Mouse (Mus musculus) liver, embryonic 15.5 days (tissue): ENCODE results near the gene Pmch. TPM values are rescaled to one million over a fixed set of nuclear protein-coding genes. Genes with fewer than 3 reads are reported as not detected.

Experiments used
- ATAC-seq: fragments of 200-750 bp; cut with Nextera tagmentation; 2 replicates; pipeline ENCODE4 v1.8.0; 2017; ENCODE audit warnings: moderate number of reproducible peaks, mild to moderate bottlenecking, moderate library complexity; ENCODE audit not compliant: insufficient read depth
- H3K27ac ChIP-seq: fragments of 300-500 bp; sonication (generic); replicated peaks from 2 replicates; pipeline ENCODE4 v1.5.1; 2015; ENCODE audit warnings: mild to moderate bottlenecking, inconsistent platforms
- H3K27me3 ChIP-seq: fragments of 300-500 bp; sonication (generic); 2 replicates; pipeline ENCODE4 v1.6.1; 2015; ENCODE audit warnings: mild to moderate bottlenecking, inconsistent platforms
- H3K36me3 ChIP-seq: fragments of 300-500 bp; sonication (generic); replicated peaks from 2 replicates; pipeline ENCODE4 v1.6.1; 2015; ENCODE audit warnings: moderate library complexity, mild to moderate bottlenecking, inconsistent platforms
- H3K4me1 ChIP-seq: fragments of 300-500 bp; sonication (generic); replicated peaks from 2 replicates; pipeline ENCODE4 v1.6.1; 2015; ENCODE audit warnings: inconsistent platforms
- H3K4me2 ChIP-seq: fragments of 300-500 bp; sonication (generic); 2 replicates; pipeline ENCODE4 v1.6.1; 2015; ENCODE audit warnings: moderate library complexity, mild to moderate bottlenecking, inconsistent platforms
- H3K4me3 ChIP-seq: fragments of 300-500 bp; sonication (generic); replicated peaks from 2 replicates; pipeline ENCODE4 v1.5.1; 2015; ENCODE audit warnings: mild to moderate bottlenecking, inconsistent platforms
- H3K9ac ChIP-seq: fragments of 300-500 bp; sonication (generic); 2 replicates; pipeline ENCODE4 v1.6.1; 2015; ENCODE audit warnings: moderate library complexity, mild to moderate bottlenecking, inconsistent platforms
- H3K9me3 ChIP-seq: fragments of 300-500 bp; sonication (generic); replicated peaks from 2 replicates; pipeline ENCODE4 v1.6.1; 2016; ENCODE audit warnings: inconsistent platforms
- WGBS: fragments of 180-500 bp; shearing (Covaris S2); methylation state at CpG from one replicate; pipeline ENCODE4 v1.1.7; 2015; ENCODE audit warnings: mixed read lengths; ENCODE audit not compliant: insufficient replicate concordance; 5-methylcytosine and 5-hydroxymethylcytosine counted together
- polyA plus RNA-seq: library from polyadenylated mRNA; unstranded; fragments of >200 nt; fragmentation: Nextera tagmentation; extraction: Ambion mirVana; gene quantifications from 2 replicates; pipeline ENCODE4 v1.2.1, GENCODE M21; 2015

The Pmch gene
- polyA plus RNA-seq = 0.20 and 0.44 TPM in 2 replicates

DNA sequence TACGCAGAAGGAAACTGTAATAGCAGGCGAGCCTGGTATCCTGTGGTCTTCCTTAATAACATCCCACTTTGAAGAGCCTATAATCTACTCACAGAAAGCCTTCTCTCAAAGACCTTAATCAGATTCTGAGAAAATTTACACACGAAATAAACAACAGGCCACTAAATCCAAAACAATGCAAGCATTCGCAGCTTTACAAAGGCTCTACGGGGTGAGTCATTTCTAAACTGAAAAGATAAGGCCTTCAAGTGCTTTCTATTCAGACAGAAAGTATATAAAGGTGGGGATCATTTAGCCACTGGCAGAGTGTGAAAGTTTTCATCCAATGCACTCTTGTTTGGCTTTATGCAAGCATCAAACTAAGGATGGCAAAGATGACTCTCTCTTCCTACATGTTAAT lies at the start of gene Pmch:
Gene Pmch (plus strand): TSS at position 301 of the 400 bp plus-strand sequence.
- H3K4me2 ChIP-seq = no peak within 1 kb of the TSS
- no peak within 1 kb of the TSS for H3K27ac ChIP-seq
- no peak for ATAC-seq
- H3K4me3 ChIP-seq = no peak within 1 kb of the TSS
- no peaks in the 10 kb centered on the region for H3K4me1 ChIP-seq
- H3K36me3 ChIP-seq = peaks cover 24% of the 10 kb centered on the region
- WGBS = 70% methylated on average over 5 of the region's 5 CpGs
- H3K9me3 ChIP-seq = no peaks in the 10 kb centered on the region
- no peak within 1 kb of the TSS for H3K9ac ChIP-seq
- no peaks in the 10 kb centered on the region for H3K27me3 ChIP-seq

GRCm38 (mm10) chr10:88044297-88044696 lies 46.6 kb upstream of the Pmch start:
- no peak for ATAC-seq
- WGBS = 69% methylated on average over 4 of the region's 4 CpGs
- Histone ChIP-seq H3K9ac (no peak overlapping the region), H3K4me2 (no peak overlapping the region), H3K4me3 (no peak overlapping the region), H3K9me3 (no peaks in the 10 kb centered on the region), H3K27ac (no peak overlapping the region), H3K36me3 (no peaks in the 10 kb centered on the region), H3K27me3 (no peaks in the 10 kb centered on the region), H3K4me1 (no peaks in the 10 kb centered on the region)

GRCm38 (mm10) chr10:88046098-88046771 lies 44.6 kb upstream of the Pmch start:
- ATAC-seq = no peak
- Histone ChIP-seq H3K27me3 (no peaks in the 10 kb centered on the region), H3K9ac (no peak overlapping the region), H3K4me2 (no peak overlapping the region), H3K36me3 (no peaks in the 10 kb centered on the region), H3K4me1 (no peaks in the 10 kb centered on the region), H3K4me3 (no peak overlapping the region), H3K9me3 (no peaks in the 10 kb centered on the region), H3K27ac (no peak overlapping the region)
- 60% methylated on average over 11 of the region's 11 CpGs for whole genome bisulfite sequencing

GRCm38 (mm10) chr10:88054233-88054985 lies 36.5 kb upstream of the Pmch start:
- ATAC-seq = no peak
- no peak overlapping the region for H3K9ac ChIP-seq
- H3K27ac ChIP-seq = no peak overlapping the region
- H3K4me2 ChIP-seq = no peak overlapping the region
- H3K9me3 ChIP-seq = no peaks in the 10 kb centered on the region
- no peak overlapping the region for H3K4me3 ChIP-seq
- H3K27me3 ChIP-seq = no peaks in the 10 kb centered on the region
- 42% methylated on average over 14 of the region's 14 CpGs for WGBS
- H3K36me3 ChIP-seq = no peaks in the 10 kb centered on the region
- H3K4me1 ChIP-seq = no peaks in the 10 kb centered on the region

DNA sequence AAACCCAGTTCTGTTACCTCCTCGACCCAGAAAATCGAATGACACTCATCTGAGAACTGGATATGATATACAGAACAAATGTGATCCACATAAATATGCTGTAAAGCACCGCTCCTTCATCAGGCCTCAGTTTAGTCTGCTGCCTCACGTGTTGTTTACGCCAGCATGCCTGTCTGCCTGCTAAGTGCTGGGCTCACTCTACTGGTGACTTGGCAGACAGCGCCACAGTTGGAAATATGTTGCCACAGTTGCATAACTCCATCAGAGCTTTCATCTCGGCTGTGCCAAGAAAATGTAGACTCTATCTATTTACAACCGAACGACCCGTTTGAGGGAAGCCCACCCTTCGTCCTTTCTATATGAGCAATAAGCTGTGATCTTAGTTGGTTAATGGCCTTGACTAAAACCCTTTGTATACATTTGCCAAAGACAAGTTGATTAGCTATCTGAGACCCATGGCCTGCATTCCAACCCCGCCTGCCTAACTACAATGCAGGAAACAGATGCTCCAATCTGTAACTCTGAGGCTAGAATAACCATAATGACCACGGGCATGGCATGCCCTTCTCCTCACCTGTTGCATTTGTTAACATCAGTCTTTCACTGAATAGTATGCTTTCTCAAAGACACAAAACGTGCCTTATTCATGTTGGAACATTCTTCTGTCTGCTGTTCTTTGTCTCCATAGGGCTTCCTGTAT lies 33.8 kb upstream of the Pmch start:
- H3K4me1 ChIP-seq = no peaks in the 10 kb centered on the region
- no peaks in the 10 kb centered on the region for H3K36me3 ChIP-seq
- no peak overlapping the region for H3K4me2 ChIP-seq
- H3K9me3 ChIP-seq = no peaks in the 10 kb centered on the region
- no peak overlapping the region for H3K27ac ChIP-seq
- no peak for ATAC-seq
- H3K27me3 ChIP-seq = no peaks in the 10 kb centered on the region
- no peak overlapping the region for H3K9ac ChIP-seq
- WGBS = 58% methylated on average over 14 of the region's 14 CpGs
- H3K4me3 ChIP-seq = no peak overlapping the region

GRCm38 (mm10) chr10:88063436-88063835 lies 27.4 kb upstream of the Pmch start:
- WGBS = 69% methylated on average over 4 of the region's 4 CpGs

GRCm38 (mm10) chr10:88064872-88065271 lies 26.0 kb upstream of the Pmch start:
- no peaks in the 10 kb centered on the region for H3K9me3 ChIP-seq
- no peak overlapping the region for H3K9ac ChIP-seq
- no peaks in the 10 kb centered on the region for H3K4me1 ChIP-seq
- ATAC-seq = no peak
- H3K36me3 ChIP-seq = no peaks in the 10 kb centered on the region
- no peak overlapping the region for H3K27ac ChIP-seq
- WGBS = 32% methylated on average over 2 of the region's 2 CpGs
- H3K27me3 ChIP-seq = no peaks in the 10 kb centered on the region
- no peak overlapping the region for H3K4me3 ChIP-seq
- no peak overlapping the region for H3K4me2 ChIP-seq

More at GRCm38 (mm10) chr10:88063436-88063835, 27.4 kb upstream of the Pmch start:
- Histone ChIP-seq H3K27me3 (no peaks in the 10 kb centered on the region), H3K4me3 (no peak overlapping the region), H3K4me2 (no peak overlapping the region), H3K4me1 (no peaks in the 10 kb centered on the region), H3K36me3 (no peaks in the 10 kb centered on the region), H3K9ac (no peak overlapping the region), H3K9me3 (no peaks in the 10 kb centered on the region), H3K27ac (no peak overlapping the region)
- no peak for ATAC-seq

DNA sequence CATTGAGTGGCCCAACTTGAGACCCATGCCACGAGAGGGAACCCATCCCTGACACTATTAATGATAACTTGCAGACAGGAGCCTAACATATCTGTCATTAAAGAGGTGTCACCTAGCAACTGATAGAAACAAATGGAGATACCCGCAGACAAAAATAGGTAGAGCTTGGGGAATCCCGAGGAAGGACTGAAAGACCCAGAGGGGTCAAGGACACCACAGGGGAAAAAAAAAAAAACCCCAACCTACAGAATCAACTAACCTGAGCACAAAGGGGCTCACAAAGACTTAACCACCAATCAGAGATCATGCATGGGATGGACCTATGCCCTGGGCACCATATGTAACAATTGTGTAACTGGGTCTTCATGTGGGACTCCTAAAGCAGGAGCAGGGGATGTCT lies 23.5 kb upstream of the Pmch start:
- no peaks in the 10 kb centered on the region for H3K36me3 ChIP-seq
- H3K4me1 ChIP-seq = no peaks in the 10 kb centered on the region
- H3K27me3 ChIP-seq = no peaks in the 10 kb centered on the region
- no peak for ATAC-seq
- no peaks in the 10 kb centered on the region for H3K9me3 ChIP-seq
- no peak overlapping the region for H3K9ac ChIP-seq
- no peak overlapping the region for H3K27ac ChIP-seq
- WGBS = 63% methylated on average over 3 of the region's 3 CpGs
- no peak overlapping the region for H3K4me3 ChIP-seq
- H3K4me2 ChIP-seq = no peak overlapping the region

DNA sequence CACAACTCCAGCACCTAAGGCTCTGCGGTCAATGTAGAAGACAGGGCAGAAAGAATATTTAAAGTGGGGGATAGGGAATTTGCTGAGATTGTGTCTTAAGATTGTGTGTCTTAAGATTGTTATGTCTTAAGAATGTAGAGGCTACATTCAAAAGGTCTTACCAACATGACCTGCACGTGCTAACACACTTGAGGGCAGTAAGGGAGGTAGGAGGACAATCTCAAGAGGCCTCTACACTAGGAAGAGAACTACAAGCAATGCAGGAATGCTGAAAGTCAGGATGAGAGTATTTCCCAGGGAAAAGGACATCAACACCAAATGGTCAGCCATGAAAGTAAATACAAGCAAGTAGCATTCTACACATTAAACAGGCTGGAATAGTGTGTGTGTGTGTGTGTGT lies 15.3 kb downstream of the Pmch start:
- Histone ChIP-seq H3K4me1 (no peaks in the 10 kb centered on the region), H3K27me3 (no peaks in the 10 kb centered on the region), H3K4me3 (no peak overlapping the region), H3K9ac (no peak overlapping the region), H3K27ac (no peak overlapping the region), H3K36me3 (peaks cover 13% of the 10 kb centered on the region), H3K4me2 (no peak overlapping the region), H3K9me3 (no peaks in the 10 kb centered on the region)
- ATAC-seq = no peak
- 83% methylated on average over 2 of the region's 2 CpGs for WGBS

DNA sequence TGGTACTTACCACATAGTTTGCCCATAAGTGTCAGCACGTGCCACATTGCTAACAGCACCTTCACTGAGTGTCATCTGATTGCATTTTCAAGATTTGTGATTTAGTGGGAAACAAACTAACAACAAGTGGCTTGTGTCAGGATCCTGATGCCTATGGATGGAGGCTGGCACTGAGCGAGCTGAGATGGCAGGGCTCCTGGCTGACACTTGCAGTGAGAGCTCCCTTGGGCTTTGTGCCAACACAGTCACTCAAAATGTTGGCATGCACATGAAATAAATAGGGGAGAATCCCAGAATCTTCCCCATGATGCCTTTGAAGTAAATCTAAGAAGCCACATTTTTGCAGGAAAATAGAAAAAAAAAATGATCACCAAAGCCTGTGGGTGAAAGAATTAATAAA lies 22.4 kb downstream of the Pmch start:
- 67% methylated on average over 2 of the region's 2 CpGs for WGBS

DNA sequence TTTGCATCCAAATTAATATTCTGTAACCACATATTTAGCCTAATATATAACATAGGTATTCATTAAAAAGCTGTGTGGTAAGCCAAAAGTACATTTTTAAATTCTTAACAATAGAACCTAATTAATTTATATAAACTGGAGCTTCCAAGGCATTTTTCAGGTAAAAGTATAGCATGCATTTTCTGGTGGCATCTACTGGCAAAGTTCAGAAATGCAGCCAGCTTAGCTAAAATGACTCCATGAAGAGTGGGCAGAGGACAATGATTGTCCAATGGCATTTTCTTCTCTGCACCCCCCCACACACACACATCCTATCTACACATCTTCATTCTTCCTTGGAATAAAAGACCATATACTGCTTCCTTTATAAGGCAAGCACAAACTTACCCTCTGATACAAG lies 28.8 kb downstream of the Pmch start:
- Histone ChIP-seq H3K4me3 (no peak overlapping the region), H3K9ac (no peak overlapping the region), H3K27me3 (no peaks in the 10 kb centered on the region), H3K4me2 (no peak overlapping the region), H3K36me3 (peaks cover 48% of the 10 kb centered on the region), H3K9me3 (no peaks in the 10 kb centered on the region), H3K27ac (no peak overlapping the region), H3K4me1 (no peaks in the 10 kb centered on the region)
- ATAC-seq = no peak

More for the DNA sequence above, 22.4 kb downstream of the Pmch start:
- no peaks in the 10 kb centered on the region for H3K27me3 ChIP-seq
- H3K4me3 ChIP-seq = no peak overlapping the region
- H3K4me2 ChIP-seq = no peak overlapping the region
- ATAC-seq = no peak
- no peak overlapping the region for H3K27ac ChIP-seq
- no peaks in the 10 kb centered on the region for H3K9me3 ChIP-seq
- no peak overlapping the region for H3K9ac ChIP-seq
- peaks cover 45% of the 10 kb centered on the region for H3K36me3 ChIP-seq
- no peaks in the 10 kb centered on the region for H3K4me1 ChIP-seq
